Mouse (Mus musculus) ovary, adult 2 months (tissue): ENCODE measurements around the gene Zbtb9. TPM values are rescaled to one million over a fixed set of nuclear protein-coding genes. Genes with fewer than 3 reads are reported as not detected.

ENCODE experiments used
- polyA plus RNA-seq: library from polyadenylated mRNA; depleted of rRNA; stranded (reverse); fragments of >200 nt; gene quantifications from 2 replicates; pipeline ENCODE4 v1.2.3, GENCODE M21; 2012; rRNA removed

The Zbtb9 gene
- 12.8 and 14.3 TPM in 2 replicates for polyA plus RNA-seq

GRCm38 (mm10) chr17:26972703-26973574 is at the start of gene Zbtb9:
Zbtb9 (plus strand) TSS chr17:26973167.

GRCm38 (mm10) chr17:26932839-26933398 is 40.0 kb upstream of the Zbtb9 start, which contains the start of gene Phf1:
Phf1 (plus strand) TSS chr17:26933052.

GRCm38 (mm10) chr17:26939178-26939972 is 33.6 kb upstream of the Zbtb9 start, which contains the start of gene Cuta:
Cuta (minus strand) TSS chr17:26939569.

GRCm38 (mm10) chr17:26941031-26941789 is 31.8 kb upstream of the Zbtb9 start, which contains the start of gene Syngap1:
Syngap1 (plus strand) TSS chr17:26941253.

GRCm38 (mm10) chr17:27028909-27029308 is 55.9 kb downstream of the Zbtb9 start, which contains the start of gene Bak1:
Bak1 (minus strand) TSS chr17:27029009.

GRCm38 (mm10) chr17:27056812-27057516 is 84.0 kb downstream of the Zbtb9 start, which contains the start of gene Itpr3:
Itpr3 (plus strand) TSS chr17:27057304.

Other genes with a start within 250 kb of the Zbtb9 start
- gene Bnip1, start 192.1 kb upstream of the Zbtb9 start, polyA plus RNA-seq, result 17.4 and 20.4 TPM in 2 replicates
- gene Nkx2-5, start 128.2 kb upstream of the Zbtb9 start, polyA plus RNA-seq, result 0.13 and 0.16 TPM in 2 replicates
- 5.4 and 5.8 TPM in 2 replicates for gene Kifc5b, start 56.1 kb upstream of the Zbtb9 start, polyA plus RNA-seq
- gene Phf1, start 40.1 kb upstream of the Zbtb9 start, polyA plus RNA-seq, result 93.0 and 120 TPM in 2 replicates
- gene Cuta, start 33.6 kb upstream of the Zbtb9 start, polyA plus RNA-seq, result 177 and 198 TPM in 2 replicates
- gene Syngap1, start 31.9 kb upstream of the Zbtb9 start, polyA plus RNA-seq, result 84.5 and 103 TPM in 2 replicates
- 55.8 and 75.4 TPM in 2 replicates for gene Bak1, start 55.8 kb downstream of the Zbtb9 start, polyA plus RNA-seq
- gene Itpr3, start 84.1 kb downstream of the Zbtb9 start, polyA plus RNA-seq, result 11.4 and 13.1 TPM in 2 replicates
- 162 and 289 TPM in 2 replicates for gene Uqcc2, start 160.7 kb downstream of the Zbtb9 start, polyA plus RNA-seq
- gene Ip6k3, start 194.6 kb downstream of the Zbtb9 start, polyA plus RNA-seq, result 0.55 and 0.68 TPM in 2 replicates
- 171 and 217 TPM in 2 replicates for gene Lemd2, start 231.3 kb downstream of the Zbtb9 start, polyA plus RNA-seq